In genomic region chr5:36996410-36996809, GRCm38 (mm10) we compare ENCODE assay signal across 22 mouse cellular contexts. TPM values are rescaled to one million over a fixed set of nuclear protein-coding genes. Genes with fewer than 3 reads are reported as not detected.
A peak's percentile ranks its signal among the peaks of the same experiment; 100 is the strongest.
DNase-seq lines count a peak whose midpoint lies in the region; ATAC-seq lines count a peak whose summit lies in the region.
"Had no signal": no experiment of that assay in that cellular context is flagged by ENCODE, and none has a peak within 500 bp of the region (broad histone marks: within the 10 kb centered on the region; RNA-seq: fewer than 3 reads in every experiment).

No protein-coding gene starts in this region.

- no peak overlapping the region for H3K4me3 ChIP-seq in neural tube, embryonic 15.5 days (replicated peaks)
- H3K4me3 ChIP-seq: embryonic facial prominence, embryonic 13.5 days; forebrain, embryonic 15.5 days; gastrocnemius, adult 2 months; hindbrain, embryonic 13.5 days; intestine, embryonic 15.5 days; midbrain, embryonic 13.5 days had no signal

- H3K9me3 ChIP-seq in neural tube, embryonic 15.5 days (replicated peaks) = no peaks in the 10 kb centered on the region
- H3K9me3 ChIP-seq: embryonic facial prominence, embryonic 13.5 days; forebrain, embryonic 15.5 days; hindbrain, embryonic 13.5 days; intestine, embryonic 15.5 days; midbrain, embryonic 13.5 days had no signal

- no peak overlapping the region for H3K4me2 ChIP-seq in neural tube, embryonic 15.5 days
- H3K4me2 ChIP-seq: embryonic facial prominence, embryonic 13.5 days; forebrain, embryonic 15.5 days; heart, embryonic 11.5 days; hindbrain, embryonic 13.5 days; intestine, embryonic 15.5 days; midbrain, embryonic 13.5 days had no signal

- ATAC-seq in neural tube, embryonic 15.5 days (ENCODE audit: low FRiP score) = no peak
- ATAC-seq: forebrain, embryonic 15.5 days; intestine, embryonic 15.5 days; lung, postnatal 0 days; midbrain, embryonic 13.5 days had no signal

- H3K36me3 ChIP-seq in neural tube, embryonic 15.5 days = no peaks in the 10 kb centered on the region
- H3K36me3 ChIP-seq: embryonic facial prominence, embryonic 13.5 days; forebrain, embryonic 15.5 days; hindbrain, embryonic 13.5 days; intestine, embryonic 15.5 days; midbrain, embryonic 13.5 days had no signal

- H3K27ac ChIP-seq in neural tube, embryonic 15.5 days (replicated peaks) = no peak overlapping the region
- H3K27ac ChIP-seq: embryonic facial prominence, embryonic 13.5 days; forebrain, embryonic 15.5 days; gastrocnemius, adult 2 months; hindbrain, embryonic 13.5 days; intestine, embryonic 15.5 days; midbrain, embryonic 13.5 days had no signal

- DNase-seq in left cerebral cortex, adult 18-20 months (ENCODE audit: low spot score in 2 of 2) = peak; percentile 43 to 59
- no peak for DNase-seq in left cerebral cortex, postnatal 10 days (ENCODE audit: extremely low spot score in 1 of 2, low spot score in 2 of 2)
- peak; percentile 40 for DNase-seq in R1 (ENCODE audit: low read depth, low spot score)
- peak; percentile 79 for DNase-seq in brain, adult 2 months (ENCODE audit: low read depth, low spot score)
- peak; percentile 29 to 30 for DNase-seq in natural killer cell, adult 2 months (ENCODE audit: low spot score in 2 of 2)
- no peak for DNase-seq in cerebellum, postnatal 14 days
- DNase-seq: cerebellum, postnatal 10 days; gastrocnemius, adult 2 months; heart, postnatal 10 days; kidney, adult 9 months; kidney, postnatal 25 days; liver; thymus, postnatal 14 days had no signal

- intact Hi-C loops in left cerebral cortex, postnatal 10 days (cut with DNase I) = loop anchor here (10.0 kb wide), 1 partner anchor 1492 kb away; no protein-coding TSS in a partner anchor

- 89% methylated on average over 14 of the region's 14 CpGs for WGBS in neural tube, embryonic 15.5 days

- no peaks in the 10 kb centered on the region for H3K27me3 ChIP-seq in neural tube, embryonic 15.5 days (replicated peaks)
- H3K27me3 ChIP-seq: forebrain, embryonic 15.5 days; intestine, embryonic 15.5 days; midbrain, embryonic 13.5 days had no signal

- no peaks in the 10 kb centered on the region for H3K4me1 ChIP-seq in neural tube, embryonic 15.5 days
- H3K4me1 ChIP-seq: embryonic facial prominence, embryonic 13.5 days; forebrain, embryonic 15.5 days; hindbrain, embryonic 13.5 days; intestine, embryonic 15.5 days; midbrain, embryonic 13.5 days had no signal

- no peak overlapping the region for H3K9ac ChIP-seq in neural tube, embryonic 15.5 days (replicated peaks)
- H3K9ac ChIP-seq: embryonic facial prominence, embryonic 13.5 days; forebrain, embryonic 15.5 days; hindbrain, embryonic 13.5 days; intestine, embryonic 15.5 days; midbrain, embryonic 13.5 days had no signal

RNA-seq across cellular contexts. Expression of gene Wfs1, which starts 7.4 kb away (rescaled TPM):
- 100 to 1,000 TPM; 136 to 137 TPM for total RNA-seq in left cerebral cortex, adult 18-20 months (2021)
- total RNA-seq in left cerebral cortex, postnatal 10 days (2021) = 10 to 100 TPM; 81.9 to 85.0 TPM
- polyA plus RNA-seq in neural tube, embryonic 15.5 days (2015; fragmentation: Nextera tagmentation; extraction: Ambion mirVana) = 9.4 and 9.7 TPM in 2 replicates
- total RNA-seq: MEL had no signal

Comparison
In these comparisons a context has a peak if more than half of its experiments do, and no peak if none do; other contexts are left out.
1. DNase-seq: peak in left cerebral cortex, adult 18-20 months (2 of 2), R1 (single experiment), brain, adult 2 months (single experiment) and natural killer cell, adult 2 months (2 of 2); none in left cerebral cortex, postnatal 10 days (0 of 2) and cerebellum, postnatal 14 days (0 of 2).